Mouse (Mus musculus) kidney, adult 2 months (tissue): ENCODE data around the gene Chchd5.

Experiments used
- CTCF ChIP-seq: fragments of 200-500 bp; conservative IDR thresholded peaks from 2 replicates; pipeline ENCODE4 v1.5.1; 2011; ENCODE audit warnings: low read depth, mild to moderate bottlenecking, control low read depth, low read length, moderate library complexity, mixed read lengths; ENCODE audit not compliant: insufficient read depth, insufficient read length
- POLR2A ChIP-seq: fragments of 200-500 bp; IDR thresholded peaks from one replicate; pipeline ENCODE4 v1.6.1; 2011; ENCODE audit warnings: low read depth, low read length, control low read depth

DNA sequence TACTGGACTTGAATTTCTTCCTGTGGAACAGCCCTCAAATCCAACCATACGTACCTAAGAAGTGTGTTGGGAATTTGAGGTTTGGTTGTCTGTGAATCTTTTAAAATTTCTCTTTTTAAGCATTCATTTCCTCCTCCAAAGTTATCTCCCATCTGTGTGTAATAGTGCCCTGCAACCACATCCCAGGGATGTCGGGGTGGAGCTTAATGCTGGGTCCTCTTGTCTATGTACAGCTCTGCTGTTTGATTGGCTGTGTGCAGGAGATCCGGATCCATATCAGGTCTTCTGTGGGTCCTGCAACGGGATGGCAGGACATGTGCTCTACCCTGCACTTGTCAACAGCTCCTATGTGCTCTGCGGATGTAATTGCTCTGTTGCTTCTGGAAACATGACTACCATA is 35.3 kb downstream of the Chchd5 start:
- no peak for TF ChIP-seq POLR2A
- no peak for TF ChIP-seq CTCF
